Mouse (Mus musculus) liver, postnatal 0 days (tissue): ENCODE results near the gene Gm20379. TPM values are rescaled to one million over a fixed set of nuclear protein-coding genes. Genes with fewer than 3 reads are reported as not detected.
A peak's percentile ranks its signal among the peaks of the same experiment; 100 is the strongest.

Experiments used
- ATAC-seq: fragments of 200-750 bp; cut with Nextera tagmentation; 2 replicates; pipeline ENCODE4 v1.8.0; 2017; ENCODE audit warnings: mild to moderate bottlenecking, moderate library complexity
- DNase-seq: peaks from one replicate; pipeline ENCODE4 v3.0.0-alpha.2; 2016
- H3K27ac ChIP-seq: fragments of 300-500 bp; sonication (generic); 2 replicates; pipeline ENCODE4 v1.5.1; 2014; ENCODE audit warnings: antibody characterized with exemption, moderate library complexity, mild to moderate bottlenecking, low read depth
- H3K27me3 ChIP-seq: fragments of 300-500 bp; sonication (generic); 2 replicates; pipeline ENCODE4 v1.6.1; 2014; ENCODE audit warnings: low read length, control low read depth, mixed read lengths; ENCODE audit not compliant: insufficient read depth
- H3K36me3 ChIP-seq: fragments of 300-500 bp; sonication (generic); replicated peaks from 2 replicates; pipeline ENCODE4 v1.6.1; 2014; ENCODE audit warnings: mild to moderate bottlenecking, control low read depth, low read length, moderate library complexity, mixed read lengths; ENCODE audit not compliant: insufficient read depth
- H3K4me1 ChIP-seq: fragments of 300-500 bp; sonication (generic); 2 replicates; pipeline ENCODE4 v1.6.1; 2014; ENCODE audit warnings: antibody characterized with exemption, mild to moderate bottlenecking, control low read depth; ENCODE audit not compliant: insufficient read depth
- H3K4me2 ChIP-seq: fragments of 300-500 bp; sonication (generic); 2 replicates; pipeline ENCODE4 v1.6.1; 2014; ENCODE audit warnings: low read depth, mild to moderate bottlenecking, low read length, moderate library complexity, mixed read lengths
- H3K4me3 ChIP-seq: fragments of 300-500 bp; sonication (generic); 2 replicates; pipeline ENCODE4 v1.5.1; 2014; ENCODE audit warnings: low read depth, low read length
- H3K9ac ChIP-seq: fragments of 300-500 bp; sonication (generic); replicated peaks from 2 replicates; pipeline ENCODE4 v1.6.1; 2014; ENCODE audit warnings: mild to moderate bottlenecking, moderate library complexity
- H3K9me3 ChIP-seq: fragments of 300-500 bp; sonication (generic); 2 replicates; pipeline ENCODE4 v1.6.1; 2016; ENCODE audit warnings: mild to moderate bottlenecking, control low read depth, low read length, mixed read lengths
- CTCF ChIP-seq: sonication (generic); IDR thresholded peaks from 2 replicates; pipeline ENCODE4 v1.5.1; 2016; ENCODE audit warnings: antibody characterized with exemption, low read depth
- EP300 ChIP-seq: IDR thresholded peaks from 2 replicates; pipeline ENCODE4 v1.6.1; 2016; ENCODE audit warnings: antibody characterized with exemption, low read depth, mild to moderate bottlenecking
- WGBS: fragments of 180-500 bp; shearing (Covaris S2); extraction: QIAGEN DNeasy Blood & Tissue Kit; methylation state at CpG from one replicate; pipeline ENCODE4 v1.1.7; 2014; ENCODE audit not compliant: insufficient replicate concordance; 5-methylcytosine and 5-hydroxymethylcytosine counted together
- polyA plus RNA-seq: library from polyadenylated mRNA; unstranded; fragments of >200 nt; fragmentation: Nextera tagmentation; extraction: Ambion mirVana; gene quantifications from 2 replicates; pipeline ENCODE4 v1.2.1, GENCODE M21; 2015

The Gm20379 gene
- polyA plus RNA-seq, 1 experiment from 2014 or later, result 0.38 TPM

DNA sequence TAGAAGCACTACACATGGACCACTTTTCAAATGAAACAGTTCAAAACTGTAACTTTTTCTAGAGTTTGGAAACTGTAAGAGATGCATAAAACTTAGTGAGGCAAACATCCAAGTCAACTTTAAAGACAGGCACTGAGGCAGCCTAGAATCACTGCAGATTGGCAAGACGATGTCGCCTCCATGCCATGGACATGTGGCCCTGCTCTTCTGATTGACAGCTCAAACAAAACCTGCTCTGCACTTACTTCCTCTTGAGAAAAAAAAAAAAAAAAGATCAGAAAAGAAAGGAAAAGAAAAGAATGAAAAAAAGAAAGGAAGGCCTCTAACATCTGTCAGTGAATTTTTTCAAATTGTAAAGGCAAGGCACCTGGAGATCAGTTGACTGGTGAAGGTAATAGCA lies 28.8 kb upstream of the Gm20379 start:
- Histone ChIP-seq H3K27ac (no peak overlapping the region), H3K9me3 (no peaks in the 10 kb centered on the region), H3K4me1 (no peaks in the 10 kb centered on the region; the same call in 1 of the 2 replicates), H3K27me3 (no peaks in the 10 kb centered on the region), H3K4me2 (no peak overlapping the region), H3K36me3 (no peaks in the 10 kb centered on the region), H3K4me3 (no peak overlapping the region), H3K9ac (no peak overlapping the region)
- TF ChIP-seq EP300, result no peak
- TF ChIP-seq CTCF, result no peak
- ATAC-seq (no peak), DNase-seq (no peak)
- 71% methylated on average over 2 of the region's 2 CpGs for WGBS

- DNase-seq, result no peak
- Histone ChIP-seq H3K36me3 (peaks cover 6% of the 10 kb centered on the region; the same call in 1 of the 2 replicates), H3K9ac (no peak overlapping the region), H3K27ac (no peak overlapping the region), H3K27me3 (no peaks in the 10 kb centered on the region), H3K4me3 (no peak overlapping the region), H3K4me2 (no peak overlapping the region), H3K4me1 (no peaks in the 10 kb centered on the region), H3K9me3 (no peaks in the 10 kb centered on the region)
- 71% methylated on average over 4 of the region's 4 CpGs for whole genome bisulfite sequencing
- no peak for ATAC-seq
- TF ChIP-seq EP300, result no peak
- no peak for TF ChIP-seq CTCF
These were observed 14.2 kb upstream of the Gm20379 start for GRCm38 (mm10) chr13:92291605-92292004.

DNA sequence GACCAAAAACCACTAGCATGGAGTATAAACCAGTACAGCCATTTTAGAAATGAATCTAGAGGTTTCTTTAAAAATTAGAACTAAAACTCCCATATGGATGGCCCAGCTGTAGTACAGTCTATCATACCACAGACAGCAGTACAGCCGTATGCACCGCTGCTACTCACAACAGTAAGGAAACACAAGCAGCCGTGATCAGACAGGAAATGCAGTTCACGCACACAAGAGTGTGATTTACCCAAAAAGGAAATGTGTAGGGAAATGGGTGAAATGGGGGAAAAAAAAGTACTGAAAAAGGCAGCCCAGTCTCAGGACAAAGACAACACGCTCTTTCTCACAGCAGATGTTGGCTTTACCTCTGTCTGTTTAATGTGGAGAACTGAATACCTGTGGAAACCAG lies 11.9 kb upstream of the Gm20379 start:
- no peak overlapping the region for H3K9ac ChIP-seq
- no peaks in the 10 kb centered on the region for H3K27me3 ChIP-seq
- no peak overlapping the region for H3K4me3 ChIP-seq
- ATAC-seq (no peak), DNase-seq (no peak)
- 61% methylated on average over 5 of the region's 5 CpGs for WGBS
- H3K27ac ChIP-seq, result no peak overlapping the region
- peaks cover 6% of the 10 kb centered on the region; the same call in 1 of the 2 replicates for H3K36me3 ChIP-seq
- H3K9me3 ChIP-seq, result no peaks in the 10 kb centered on the region
- H3K4me1 ChIP-seq, result no peaks in the 10 kb centered on the region
- H3K4me2 ChIP-seq, result no peak overlapping the region
- TF ChIP-seq EP300, result no peak
- no peak for TF ChIP-seq CTCF

DNA sequence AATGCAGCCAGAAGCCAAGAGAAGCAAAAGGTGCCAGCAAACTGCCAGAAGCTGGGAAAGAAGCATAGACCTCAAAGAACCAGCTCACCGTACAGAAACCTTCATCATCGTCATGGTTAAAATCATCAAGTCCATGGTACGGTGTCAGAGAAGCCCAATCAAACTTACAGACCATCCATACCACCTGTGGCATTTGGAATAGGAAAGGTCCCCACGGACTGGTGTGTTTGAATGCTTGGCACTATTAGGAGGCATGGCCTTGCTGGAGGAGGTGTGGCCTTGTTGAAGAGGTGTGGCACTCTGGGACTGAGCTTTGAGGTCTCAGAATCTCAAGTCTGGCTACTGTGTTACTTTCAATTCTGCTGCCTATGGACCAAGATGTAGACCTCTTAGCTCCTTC lies 9.3 kb upstream of the Gm20379 start:
- TF ChIP-seq CTCF, result no peak
- TF ChIP-seq EP300, result no peak
- Histone ChIP-seq H3K4me3 (no peak overlapping the region), H3K36me3 (peaks cover 4% of the 10 kb centered on the region; the same call in 1 of the 2 replicates), H3K9me3 (no peaks in the 10 kb centered on the region), H3K4me2 (no peak overlapping the region), H3K4me1 (no peaks in the 10 kb centered on the region), H3K27me3 (no peaks in the 10 kb centered on the region), H3K27ac (no peak overlapping the region), H3K9ac (no peak overlapping the region)
- DNase-seq (no peak), ATAC-seq (no peak)
- WGBS, result 92% methylated on average over 4 of the region's 4 CpGs

DNA sequence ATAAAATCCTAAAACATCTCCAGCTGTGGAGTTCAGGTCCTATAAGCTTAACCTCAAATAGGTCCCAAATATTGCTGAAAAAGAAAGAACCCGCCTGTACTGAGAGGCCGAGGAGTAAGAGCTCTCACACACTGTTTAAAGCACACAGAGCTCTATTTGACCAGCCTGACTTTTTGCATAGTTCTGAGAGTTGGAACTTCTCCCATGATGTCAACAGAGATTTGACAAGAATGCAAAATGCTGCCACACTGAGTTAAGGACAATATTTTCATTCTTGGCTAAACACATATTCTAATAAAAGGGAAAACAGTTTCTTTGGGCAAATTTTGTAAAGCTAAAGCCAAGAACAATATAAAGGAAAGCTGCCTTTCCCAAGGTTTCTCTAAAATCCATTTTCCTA lies 8.8 kb upstream of the Gm20379 start:
- H3K27ac ChIP-seq, result no peak overlapping the region
- H3K4me2 ChIP-seq, result no peak overlapping the region
- H3K27me3 ChIP-seq, result no peaks in the 10 kb centered on the region
- TF ChIP-seq CTCF, result no peak
- TF ChIP-seq EP300, result no peak
- H3K9ac ChIP-seq, result no peak overlapping the region
- 74% methylated on average over 2 of the region's 2 CpGs for WGBS
- ATAC-seq (no peak), DNase-seq (no peak)
- H3K4me3 ChIP-seq, result no peak overlapping the region
- H3K36me3 ChIP-seq, result peaks cover 4% of the 10 kb centered on the region; the same call in 1 of the 2 replicates
- no peaks in the 10 kb centered on the region for H3K9me3 ChIP-seq
- no peaks in the 10 kb centered on the region for H3K4me1 ChIP-seq

GRCm38 (mm10) chr13:92299522-92299921 lies 6.3 kb upstream of the Gm20379 start:
- no peaks in the 10 kb centered on the region for H3K4me1 ChIP-seq
- H3K4me2 ChIP-seq, result no peak overlapping the region
- H3K9ac ChIP-seq, result no peak overlapping the region
- H3K36me3 ChIP-seq, result peaks cover 6% of the 10 kb centered on the region; the same call in 1 of the 2 replicates
- DNase-seq (no peak), ATAC-seq (no peak)
- 68% methylated on average over 1 of the region's 1 CpGs for WGBS
- TF ChIP-seq EP300 (no peak), CTCF (no peak)
- no peaks in the 10 kb centered on the region for H3K27me3 ChIP-seq
- H3K27ac ChIP-seq, result no peak overlapping the region
- no peak overlapping the region for H3K4me3 ChIP-seq
- H3K9me3 ChIP-seq, result no peaks in the 10 kb centered on the region

- H3K27ac ChIP-seq, result no peak overlapping the region
- no peak overlapping the region for H3K9ac ChIP-seq
- WGBS, result 68% methylated on average over 4 of the region's 4 CpGs
- no peaks in the 10 kb centered on the region for H3K27me3 ChIP-seq
- no peak overlapping the region for H3K4me2 ChIP-seq
- no peak for TF ChIP-seq CTCF
- no peak for TF ChIP-seq EP300
- no peak for DNase-seq
- no peak overlapping the region for H3K4me3 ChIP-seq
- H3K9me3 ChIP-seq, result no peaks in the 10 kb centered on the region
- peaks cover 6% of the 10 kb centered on the region; the same call in 1 of the 2 replicates for H3K36me3 ChIP-seq
- peak; percentile 64 for ATAC-seq
- no peaks in the 10 kb centered on the region for H3K4me1 ChIP-seq
These were observed 4.0 kb upstream of the Gm20379 start for GRCm38 (mm10) chr13:92301754-92302153.
